Mouse (Mus musculus): ENCODE results near the gene Ubash3b.

Gene Ubash3b

DNA sequence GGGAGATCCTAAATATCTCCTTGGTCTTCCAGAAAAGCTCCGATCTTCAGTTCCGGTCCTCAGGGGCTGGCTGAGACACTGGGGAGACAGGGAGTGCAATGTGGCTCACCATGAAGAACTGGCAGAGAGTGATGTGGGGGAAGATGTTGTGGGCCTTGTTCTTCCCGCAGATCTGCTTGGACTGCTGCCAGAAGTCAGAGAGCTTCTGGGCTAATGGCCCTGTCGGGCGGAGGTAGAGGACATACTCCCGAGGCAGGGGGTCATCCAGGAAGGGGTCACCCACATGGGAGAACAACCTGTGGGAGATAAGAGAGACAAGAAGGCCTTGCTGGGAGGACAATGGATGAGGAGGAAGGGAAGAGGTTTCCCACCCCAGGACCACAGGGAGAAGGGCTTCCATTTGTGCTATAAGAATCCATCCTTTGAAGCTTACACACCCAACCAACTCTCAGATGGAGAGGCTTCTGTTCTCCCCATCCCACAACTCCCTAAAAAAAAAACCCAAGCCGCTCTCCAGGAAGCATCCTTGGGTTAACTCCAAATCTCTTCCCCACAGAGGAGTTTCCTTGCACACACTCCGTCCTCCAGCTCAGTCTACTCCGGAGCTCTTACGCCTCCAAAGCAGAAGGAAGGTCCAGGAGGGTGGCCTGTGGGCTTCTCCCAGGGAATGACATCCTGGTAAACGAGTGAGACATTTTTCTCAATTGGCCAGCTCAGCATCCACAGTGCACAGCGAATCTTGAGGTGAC lies 111.0 kb downstream of the Ubash3b start:
- DNase-seq (ENCODE audit: low spot score): no peak

DNA sequence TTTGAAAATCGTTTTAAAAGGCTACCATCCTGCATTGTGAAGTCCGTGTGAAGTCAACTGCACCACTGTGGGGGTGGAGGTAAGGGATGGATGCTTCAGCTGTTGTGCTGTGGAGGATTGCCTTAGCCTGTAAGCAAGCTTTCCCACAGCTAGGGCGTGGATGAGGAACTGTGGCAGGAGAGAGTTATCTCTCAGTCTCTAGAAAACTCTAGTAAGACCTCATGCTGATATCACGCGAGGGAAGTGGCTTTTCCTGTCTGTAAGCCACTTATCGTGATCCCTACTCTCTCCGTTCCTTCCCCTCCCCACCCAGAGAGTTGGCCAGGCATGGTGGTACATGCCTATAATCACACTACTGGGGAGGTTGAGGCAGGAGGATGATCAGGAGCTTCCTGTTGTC lies 112.2 kb downstream of the Ubash3b start:
- DNase-seq (ENCODE audit: low spot score): no peak

DNA sequence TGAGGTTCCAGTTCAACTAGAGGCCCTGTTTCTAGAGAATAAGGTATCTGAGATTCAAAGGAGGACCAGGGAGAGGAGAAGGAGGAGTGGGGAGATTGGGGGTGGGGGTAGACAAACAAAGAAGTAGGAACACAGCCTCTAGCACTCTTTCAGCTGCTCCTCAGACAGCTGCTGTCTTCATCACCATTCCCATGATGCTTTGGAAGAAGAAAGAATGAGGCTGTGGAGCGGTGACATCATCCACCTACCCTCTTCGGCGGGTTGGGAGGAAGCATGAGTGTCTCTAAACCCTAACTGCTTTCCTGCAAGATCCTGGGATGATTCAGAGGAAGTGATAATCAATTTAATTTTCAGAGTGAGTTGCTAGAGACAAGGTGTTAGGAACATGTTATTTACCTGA lies 112.7 kb downstream of the Ubash3b start:
- DNase-seq (ENCODE audit: low spot score): no peak

DNA sequence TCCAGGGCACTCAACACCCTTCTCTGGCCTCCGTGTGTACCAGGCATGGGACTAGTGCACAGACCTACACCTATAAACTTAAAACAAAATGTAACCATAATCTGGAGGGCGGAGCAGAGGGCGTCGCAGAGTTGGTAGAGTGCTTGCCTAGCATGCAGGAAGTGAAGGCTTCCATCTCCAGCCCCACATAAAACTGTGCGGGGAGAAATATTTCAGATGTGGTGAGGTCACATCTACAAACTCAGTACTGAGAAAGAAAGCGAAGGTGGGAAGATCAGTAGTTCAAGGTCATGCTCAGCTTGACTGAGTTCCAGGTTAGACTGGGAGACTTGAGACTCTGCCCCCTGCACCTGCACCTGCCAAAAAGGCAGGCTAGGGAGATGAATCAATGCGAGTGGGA lies 113.3 kb downstream of the Ubash3b start:
- DNase-seq (ENCODE audit: low spot score): no peak

DNA sequence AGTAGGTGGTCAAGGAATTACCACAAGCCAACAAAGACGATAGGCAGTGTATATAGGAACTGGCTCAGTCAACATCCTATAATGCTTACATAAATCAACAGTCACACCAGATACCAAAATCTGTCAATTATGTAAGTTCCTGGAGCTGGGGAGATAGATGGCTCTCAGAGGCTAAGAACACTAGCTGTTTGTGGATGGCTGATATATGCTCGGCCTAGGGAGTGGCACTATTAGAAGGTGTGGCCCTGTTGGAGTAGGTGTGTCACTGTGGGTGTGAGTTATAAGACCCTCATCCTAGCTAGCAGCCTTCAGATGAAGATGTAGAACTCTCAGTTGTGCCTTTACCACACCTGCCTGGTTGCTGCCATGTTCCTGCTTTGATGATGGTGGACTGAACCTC lies 113.8 kb downstream of the Ubash3b start:
- no peak for DNase-seq (ENCODE audit: low spot score)

DNA sequence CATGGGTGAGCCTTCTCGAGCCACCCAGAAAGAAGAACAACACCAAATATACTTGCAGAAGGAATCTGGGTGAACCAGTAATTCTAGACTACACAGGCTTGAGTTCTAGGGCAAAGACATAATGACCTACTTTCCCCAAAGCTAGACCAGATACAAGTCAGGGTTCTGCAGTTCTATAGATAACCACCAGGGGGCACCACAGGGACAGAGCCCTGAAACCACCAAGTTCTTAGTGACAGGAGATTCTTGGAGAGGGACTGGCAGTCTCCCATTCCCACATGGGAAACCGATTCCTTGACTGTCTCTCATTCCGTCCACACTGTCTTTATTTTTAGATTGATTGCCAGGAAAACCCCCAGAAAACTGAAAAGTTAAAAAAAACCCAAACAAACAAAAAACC lies 116.9 kb downstream of the Ubash3b start:
- DNase-seq (ENCODE audit: low spot score): peak; percentile 69

DNA sequence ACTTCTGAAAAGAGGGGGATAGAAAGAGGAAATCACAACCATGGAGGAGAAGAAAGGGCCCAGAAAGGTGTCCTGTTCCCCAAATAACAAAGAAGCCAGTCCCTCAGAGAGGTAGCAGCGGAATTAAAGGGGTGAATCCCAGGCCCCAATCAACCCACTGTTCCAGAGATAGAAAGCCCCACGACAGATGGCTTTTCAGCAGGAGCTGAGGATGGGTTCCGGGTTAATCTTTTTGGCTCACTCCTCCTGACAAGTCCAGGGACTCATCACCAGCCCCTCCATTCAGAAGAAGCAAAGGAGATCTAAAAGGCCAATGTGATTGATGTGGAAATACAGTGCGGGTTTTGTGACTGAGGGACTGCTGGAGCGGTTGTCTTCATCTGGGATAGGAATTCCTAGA lies 117.9 kb downstream of the Ubash3b start:
- DNase-seq (ENCODE audit: low spot score): no peak

DNA sequence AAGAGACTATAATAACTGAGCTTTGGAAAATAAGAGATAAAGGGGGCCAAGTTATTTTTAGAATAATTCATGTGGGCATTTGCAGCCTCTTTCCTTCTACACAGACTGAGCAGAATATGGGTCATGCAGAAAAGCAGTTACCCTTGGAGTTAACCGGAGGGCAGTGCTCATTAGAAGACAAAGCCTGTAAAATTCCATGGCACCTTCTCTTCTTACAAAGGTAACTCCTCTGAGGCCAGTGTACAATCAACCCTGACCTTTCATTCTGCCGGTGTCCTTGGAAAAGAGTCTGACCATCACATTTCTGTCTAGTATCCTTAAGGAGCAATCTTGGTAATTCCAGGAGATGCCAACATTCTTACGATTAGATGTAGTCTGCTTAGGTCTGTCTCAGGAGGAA lies 120.1 kb downstream of the Ubash3b start:
- no peak for DNase-seq (ENCODE audit: low spot score)

DNA sequence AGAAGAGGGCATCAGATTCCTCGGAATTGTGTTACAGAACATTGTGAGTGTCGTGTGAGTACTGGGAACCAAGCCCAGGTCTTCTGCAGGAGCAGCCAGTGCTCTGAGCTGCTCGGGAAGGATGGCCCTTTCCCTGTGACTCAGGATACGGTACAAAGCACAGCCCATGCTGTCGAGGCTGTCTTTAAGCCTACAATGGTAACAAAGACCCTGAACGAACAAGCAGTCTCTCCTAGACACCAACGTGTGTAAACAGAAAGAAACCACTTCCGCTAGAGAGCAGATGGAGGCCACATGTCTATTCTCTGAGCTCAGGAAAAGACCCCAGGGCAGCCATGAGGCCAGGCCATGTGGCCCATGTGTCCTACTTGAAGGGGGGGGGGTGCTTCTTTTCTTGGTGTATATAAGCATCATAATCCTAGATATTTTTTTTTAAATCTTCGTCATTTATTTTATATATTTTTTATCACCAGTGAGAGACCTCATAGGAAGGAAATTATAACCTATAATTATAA lies 123.3 kb downstream of the Ubash3b start:
- no peak for DNase-seq (ENCODE audit: low spot score)

DNA sequence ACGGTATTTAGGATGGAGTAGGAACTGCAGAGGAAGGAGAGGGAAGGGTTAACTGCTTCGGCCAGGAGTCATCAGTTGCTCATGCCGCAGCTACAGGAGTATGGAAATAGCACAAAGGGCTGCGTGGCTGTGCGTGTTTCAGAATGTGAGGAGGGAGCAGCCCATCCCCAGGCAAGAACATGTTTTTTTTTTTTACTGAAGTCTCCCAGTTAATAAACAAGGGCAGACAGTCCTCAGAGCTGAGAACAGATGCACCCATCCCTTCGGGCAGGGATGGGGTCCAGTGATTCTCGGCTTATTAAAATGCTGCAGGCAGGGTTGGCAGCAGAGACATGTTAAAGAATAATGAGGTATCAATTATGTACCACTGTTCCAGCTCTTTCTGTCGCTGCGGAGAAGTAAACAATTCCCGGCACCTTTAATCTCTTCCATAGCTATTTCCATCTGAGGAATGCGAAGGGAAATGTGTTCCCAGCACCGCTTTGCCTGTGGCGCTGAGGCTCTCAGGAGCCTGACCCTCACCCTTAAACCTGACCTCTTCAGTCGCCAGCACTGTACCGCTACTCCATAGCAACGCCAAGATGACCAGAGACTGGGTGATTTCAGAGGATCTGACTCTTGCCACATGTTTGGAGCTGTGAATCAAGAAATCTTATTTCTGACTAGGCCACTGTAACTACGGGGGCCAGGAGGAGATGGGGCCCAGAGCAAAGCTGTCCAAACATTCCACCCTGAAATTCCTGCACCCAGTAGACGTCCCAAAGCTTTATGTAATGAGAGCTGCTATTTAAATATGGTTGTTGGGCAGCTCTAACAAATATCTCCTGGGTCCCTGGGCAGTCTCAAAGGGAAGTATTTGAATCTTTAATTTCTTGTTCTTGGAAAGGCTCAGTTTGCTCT lies 129.7 kb downstream of the Ubash3b start:
- no peak for DNase-seq (ENCODE audit: low spot score)

DNA sequence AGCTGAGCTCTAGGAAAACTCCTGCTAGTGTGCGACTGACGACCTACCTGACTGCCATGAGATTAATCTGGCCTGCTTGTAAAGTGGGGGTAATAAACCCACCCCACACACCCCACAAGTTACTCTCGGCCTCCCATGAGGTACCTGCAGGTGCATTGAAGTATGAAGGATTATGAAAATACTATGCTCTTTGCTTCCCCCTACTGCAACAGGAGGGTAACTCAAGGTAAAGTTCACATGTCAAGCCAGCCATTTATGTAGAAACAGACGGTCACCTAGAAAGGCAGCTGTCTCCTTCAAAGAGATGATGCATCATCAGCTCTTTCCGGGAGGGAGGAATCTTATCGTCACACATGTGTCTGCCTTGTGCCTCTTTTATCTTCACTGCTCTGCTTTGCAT lies 131.7 kb downstream of the Ubash3b start:
- DNase-seq (ENCODE audit: low spot score): no peak

DNA sequence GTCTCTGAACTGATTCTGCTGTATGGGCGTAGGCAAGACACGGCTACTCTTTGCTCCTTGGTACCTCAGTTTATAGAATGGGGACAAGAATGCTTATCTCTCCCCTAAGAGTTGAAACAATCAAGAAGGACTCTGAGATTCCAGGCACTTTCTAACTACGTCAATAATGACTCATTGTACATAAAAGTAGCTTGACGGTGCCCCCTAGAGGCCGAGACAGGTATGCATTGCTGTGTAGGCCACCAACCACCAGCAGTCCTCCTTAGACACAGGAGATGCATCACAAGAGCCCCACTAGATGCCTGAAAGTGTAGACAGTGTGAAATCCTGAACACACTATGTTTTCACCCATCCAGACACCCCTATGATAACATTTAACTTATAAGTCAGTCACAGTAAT lies 133.0 kb downstream of the Ubash3b start:
- peak; percentile 15 for DNase-seq (ENCODE audit: low spot score)

DNA sequence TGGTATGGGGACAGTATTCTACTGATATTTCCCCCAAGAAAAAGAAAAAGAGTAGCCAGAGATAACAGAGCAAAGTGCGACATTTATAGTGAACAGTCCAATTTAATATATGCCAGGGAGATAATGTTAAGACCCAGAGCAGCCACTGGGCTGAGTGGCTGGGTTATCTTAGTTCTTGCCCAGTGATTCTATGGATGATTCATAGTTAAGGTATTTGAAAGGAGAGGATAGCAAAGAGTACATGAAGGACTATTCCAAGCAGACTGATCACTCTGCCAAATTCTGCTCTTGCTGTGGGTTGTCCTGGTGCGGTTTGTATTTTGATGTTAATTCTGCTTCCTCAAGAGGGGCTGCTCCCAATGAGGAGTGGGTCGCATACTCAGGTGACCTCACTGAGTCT lies 139.8 kb downstream of the Ubash3b start:
- DNase-seq (ENCODE audit: low spot score): no peak

DNA sequence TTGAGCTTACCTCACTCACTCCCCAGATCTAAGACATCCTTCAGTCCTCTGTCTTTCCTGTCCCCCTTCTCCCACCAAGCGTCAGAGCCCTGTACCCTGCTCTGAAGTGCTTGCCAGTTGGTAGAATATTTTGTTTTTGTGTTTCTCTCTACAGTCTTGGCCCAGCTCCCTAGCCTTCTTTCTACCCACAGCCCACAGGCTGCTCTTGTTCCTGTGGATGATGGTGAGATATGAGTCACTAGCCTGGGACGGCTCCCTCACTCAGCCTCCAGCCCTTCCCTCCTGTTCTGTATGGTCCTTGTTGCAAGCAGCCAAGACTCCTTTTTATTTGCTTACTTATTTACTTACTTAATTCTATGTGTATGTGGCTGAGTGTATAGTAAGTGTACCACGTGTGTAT lies 141.0 kb downstream of the Ubash3b start:
- DNase-seq (ENCODE audit: low spot score): no peak

DNA sequence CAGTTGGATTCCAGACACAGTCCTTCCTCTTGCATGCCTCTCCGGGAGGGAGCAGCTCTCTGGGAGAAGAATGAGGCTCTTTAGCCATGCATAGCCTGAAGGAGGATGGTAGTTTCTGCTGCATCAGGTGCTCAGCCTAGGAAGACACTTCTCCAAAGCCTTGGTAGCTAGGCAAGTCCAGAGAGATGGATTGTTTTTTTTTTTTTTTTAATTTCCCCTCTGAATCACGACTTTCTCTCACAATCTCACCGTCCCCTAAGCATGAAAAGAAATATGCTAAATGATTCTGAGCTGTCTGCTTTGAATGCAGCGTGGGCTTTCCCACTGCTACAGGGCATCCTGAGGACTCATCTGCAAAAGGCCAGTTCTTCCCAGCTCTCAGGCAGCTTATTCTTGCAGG lies 147.0 kb downstream of the Ubash3b start:
- DNase-seq (ENCODE audit: low spot score): no peak

DNA sequence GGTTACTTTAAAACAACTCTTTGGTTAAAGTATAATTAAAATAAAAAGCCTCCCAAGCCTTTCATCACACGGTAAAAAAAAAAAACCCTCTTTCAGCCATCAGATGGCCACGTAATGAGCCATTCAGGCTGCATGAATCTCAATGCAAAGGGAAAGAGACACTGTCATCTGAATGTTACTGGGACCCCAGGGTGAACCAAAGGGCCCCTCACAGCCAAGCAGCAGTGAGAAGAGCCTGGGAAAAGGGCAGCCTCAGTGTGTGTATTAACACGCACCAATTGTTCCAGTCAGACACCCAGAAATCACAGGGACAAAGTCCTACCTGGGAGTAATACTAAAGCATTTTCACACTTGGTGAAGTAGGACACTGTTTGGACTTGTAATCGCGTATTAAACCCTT lies 149.0 kb downstream of the Ubash3b start:
- DNase-seq (ENCODE audit: low spot score): no peak

DNA sequence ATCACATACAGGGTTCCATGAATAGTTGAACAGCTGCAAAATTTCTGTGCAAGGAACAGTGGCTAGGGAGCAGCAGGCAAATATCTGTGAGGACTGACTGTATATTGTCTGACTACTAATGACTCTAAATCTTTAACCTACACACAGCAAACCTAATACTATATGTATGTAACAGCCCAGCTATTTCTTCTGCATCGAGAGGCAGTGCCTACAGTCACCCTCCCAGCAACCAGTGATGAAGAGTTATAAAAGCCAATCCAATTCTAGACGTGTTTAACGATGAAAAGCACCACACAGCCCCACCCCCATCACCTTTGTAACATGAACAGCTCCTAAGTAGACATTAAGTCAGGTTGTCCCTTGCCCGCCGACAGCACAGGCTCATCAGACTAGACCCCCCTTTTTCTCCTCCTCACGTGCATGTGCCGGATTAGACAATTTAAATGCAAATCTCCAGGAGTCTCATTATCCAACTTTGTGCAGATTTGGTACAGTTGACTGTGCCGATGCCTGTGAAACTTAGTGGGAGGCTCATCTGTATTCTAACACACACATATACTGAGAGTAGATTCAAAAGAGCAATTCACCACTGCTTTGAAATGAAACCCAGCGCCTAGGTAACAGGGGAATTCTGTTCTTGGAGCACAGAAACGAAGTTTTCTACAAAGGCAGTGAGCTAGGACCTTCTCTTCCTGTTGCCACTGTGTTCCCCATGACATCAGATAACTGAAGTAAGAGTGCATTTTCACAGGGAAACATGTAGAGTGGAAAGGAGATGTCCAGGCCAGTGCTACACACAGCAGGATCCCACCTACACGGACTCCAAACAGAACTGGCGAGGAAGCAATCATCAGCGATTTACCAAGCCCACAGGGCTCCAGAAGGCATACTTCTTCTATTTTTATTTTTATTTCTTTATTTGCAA lies 149.7 kb downstream of the Ubash3b start:
- DNase-seq (ENCODE audit: low spot score): no peak

DNA sequence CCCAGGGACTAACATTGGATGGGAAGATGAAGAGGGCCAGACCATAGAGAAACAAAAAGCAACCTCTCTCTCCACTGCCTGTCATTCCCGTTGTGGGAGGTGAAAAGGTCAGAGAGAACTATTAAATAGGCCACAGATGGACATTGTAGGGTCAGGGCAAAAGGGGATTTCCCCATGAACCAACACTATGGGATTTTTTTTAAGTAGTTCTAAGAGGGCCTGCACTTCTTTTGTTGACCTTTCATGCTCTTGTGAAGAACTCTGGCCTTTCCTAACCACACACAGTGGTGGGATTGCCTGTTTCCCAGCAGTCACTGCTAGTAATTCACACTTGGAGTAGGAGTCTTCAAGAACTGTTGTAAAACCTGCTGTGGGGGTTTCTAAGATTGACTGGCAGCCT lies 153.7 kb downstream of the Ubash3b start:
- DNase-seq (ENCODE audit: low spot score): no peak

DNA sequence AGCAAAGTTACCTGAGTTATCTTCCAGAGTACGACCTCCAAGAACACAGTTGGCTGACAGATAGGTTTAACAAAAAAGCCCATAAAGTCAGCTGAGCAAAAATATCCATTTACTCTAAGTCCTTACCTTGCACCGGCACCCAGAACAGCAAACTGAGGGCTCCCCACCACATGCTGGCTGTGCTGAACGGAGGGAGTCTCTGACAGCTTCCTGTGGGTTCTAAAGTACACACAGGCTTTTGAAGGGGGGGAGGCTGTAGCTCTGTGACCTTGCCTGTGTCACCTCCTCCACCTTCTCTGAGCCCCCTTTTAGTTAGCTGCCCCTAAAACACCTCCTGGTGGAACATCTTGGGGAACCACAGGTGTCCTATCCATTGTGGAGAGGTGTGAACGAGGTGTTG lies 157.1 kb downstream of the Ubash3b start, which contains the start of gene Crtam:
Gene Crtam (minus strand): TSS at position 214 of the 400 bp plus-strand sequence.
- no peak for DNase-seq (ENCODE audit: low spot score)

DNA sequence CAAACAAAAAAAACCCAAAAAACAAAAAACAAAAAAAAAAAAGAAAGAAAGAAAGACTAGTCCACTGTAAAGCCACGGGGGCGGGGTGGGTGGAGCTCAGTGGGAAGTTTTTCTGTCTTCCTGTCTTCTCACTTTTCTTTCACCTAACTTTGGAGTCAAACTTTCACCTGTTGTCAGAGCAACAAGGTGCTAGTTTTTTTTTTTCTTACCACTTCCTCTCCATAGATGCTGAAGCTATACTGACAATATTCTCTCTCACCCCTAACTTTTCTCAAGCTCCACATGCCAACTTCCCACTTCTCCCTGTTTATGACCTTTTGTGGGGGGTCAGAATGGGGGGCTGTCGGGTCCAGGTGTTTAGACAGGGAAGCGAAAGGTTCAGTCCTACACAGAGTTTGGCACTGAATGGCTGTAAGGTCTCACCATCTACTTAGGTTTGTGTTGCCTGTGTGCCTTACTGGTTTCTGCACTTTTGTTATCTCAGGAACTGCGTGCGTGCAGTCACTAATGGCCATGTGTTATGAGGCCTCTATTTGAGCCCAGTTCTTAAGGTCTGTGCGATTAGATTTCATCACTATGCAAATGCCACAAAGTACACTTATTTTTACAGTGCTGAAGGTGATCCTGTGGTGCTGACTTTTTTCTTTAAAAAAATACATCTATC lies 164.2 kb downstream of the Ubash3b start:
- DNase-seq (ENCODE audit: low spot score): no peak

DNA sequence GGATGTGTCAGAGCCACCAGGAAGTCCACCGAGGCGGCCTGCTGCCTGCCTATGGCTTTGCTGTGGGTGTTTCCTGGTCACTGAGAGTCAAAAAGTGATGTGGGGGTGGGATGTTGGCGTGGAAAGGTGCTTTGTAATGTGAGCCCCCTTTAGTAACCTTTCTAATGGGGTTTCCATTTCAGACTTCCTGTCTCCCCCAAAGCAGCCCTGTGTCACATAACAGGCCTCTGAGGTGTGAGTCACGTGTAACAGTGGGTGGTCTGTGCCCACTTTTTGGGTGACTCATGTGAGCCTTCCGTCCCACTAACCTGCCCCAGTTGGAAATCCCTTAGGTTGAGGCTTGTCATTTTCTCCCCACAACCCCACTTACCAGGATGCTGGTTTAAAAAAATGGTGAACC lies 167.4 kb downstream of the Ubash3b start:
- DNase-seq (ENCODE audit: low spot score): no peak

DNA sequence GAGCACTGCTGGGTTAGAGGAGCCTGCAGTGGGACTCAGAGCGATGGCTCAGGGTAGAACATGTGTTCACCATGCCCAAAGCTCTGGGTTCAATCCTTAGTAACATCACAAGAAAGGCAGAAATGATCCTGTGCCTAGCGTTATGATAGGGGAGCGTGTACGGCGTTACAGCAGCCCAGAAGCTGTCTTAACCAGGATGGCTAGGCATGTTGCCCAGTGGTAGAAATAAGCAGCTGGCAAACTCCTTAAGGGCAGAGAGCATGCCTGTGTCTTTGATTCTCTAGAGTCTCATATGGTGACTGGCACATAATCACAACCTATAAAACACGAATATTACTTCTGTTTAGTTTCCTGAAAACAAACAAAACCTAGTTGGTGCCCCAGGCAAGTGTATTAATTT lies 170.0 kb downstream of the Ubash3b start:
- no peak for DNase-seq (ENCODE audit: low spot score)

Measured in yolk sac, embryonic 10.5 days (tissue).